Mouse (Mus musculus) heart, embryonic 13.5 days (tissue): ENCODE results near the gene Arl2. TPM values are rescaled to one million over a fixed set of nuclear protein-coding genes. Genes with fewer than 3 reads are reported as not detected.

ENCODE experiments used
- ATAC-seq: fragments of 200-750 bp; cut with Nextera tagmentation; 2 replicates; pipeline ENCODE4 v1.8.0; 2017; ENCODE audit warnings: moderate TSS enrichment; ENCODE audit not compliant: insufficient number of reproducible peaks, low FRiP score, low TSS enrichment; ENCODE audit errors: extremely low read depth
- H3K27ac ChIP-seq: fragments of 300-500 bp; sonication (generic); replicated peaks from 2 replicates; pipeline ENCODE4 v1.5.1; 2015; ENCODE audit warnings: moderate library complexity, mild to moderate bottlenecking, inconsistent platforms
- H3K27me3 ChIP-seq: fragments of 300-500 bp; sonication (generic); replicated peaks from 2 replicates; pipeline ENCODE4 v1.6.1; 2015; ENCODE audit warnings: mild to moderate bottlenecking, inconsistent platforms
- H3K36me3 ChIP-seq: fragments of 300-500 bp; sonication (generic); 2 replicates; pipeline ENCODE4 v1.6.1; 2015; ENCODE audit warnings: mild to moderate bottlenecking, inconsistent platforms
- H3K4me1 ChIP-seq: fragments of 300-500 bp; sonication (generic); 2 replicates; pipeline ENCODE4 v1.6.1; 2015; ENCODE audit warnings: inconsistent platforms
- H3K4me2 ChIP-seq: fragments of 300-500 bp; sonication (generic); 2 replicates; pipeline ENCODE4 v1.6.1; 2015; ENCODE audit warnings: inconsistent platforms, mild to moderate bottlenecking, moderate library complexity
- H3K4me3 ChIP-seq: fragments of 300-500 bp; sonication (generic); 2 replicates; pipeline ENCODE4 v1.5.1; 2015; ENCODE audit warnings: moderate library complexity, mild to moderate bottlenecking, inconsistent platforms
- H3K9ac ChIP-seq: fragments of 300-500 bp; sonication (generic); 2 replicates; pipeline ENCODE4 v1.6.1; 2015; ENCODE audit warnings: inconsistent platforms, mild to moderate bottlenecking, moderate library complexity
- H3K9me3 ChIP-seq: fragments of 300-500 bp; sonication (generic); 2 replicates; pipeline ENCODE4 v1.6.1; 2016; ENCODE audit warnings: inconsistent platforms
- WGBS: fragments of 180-500 bp; shearing (Covaris S2); methylation state at CpG from one replicate; pipeline ENCODE4 v1.1.7; 2015; ENCODE audit warnings: mixed read lengths; 5-methylcytosine and 5-hydroxymethylcytosine counted together
- polyA plus RNA-seq: library from polyadenylated mRNA; unstranded; fragments of >200 nt; fragmentation: Nextera tagmentation; extraction: Ambion mirVana; gene quantifications from 2 replicates; pipeline ENCODE4 v1.2.1, GENCODE M21; 2015

Gene Arl2
- polyA plus RNA-seq, 1 experiment from 2014 or later = 83.0 TPM

DNA sequence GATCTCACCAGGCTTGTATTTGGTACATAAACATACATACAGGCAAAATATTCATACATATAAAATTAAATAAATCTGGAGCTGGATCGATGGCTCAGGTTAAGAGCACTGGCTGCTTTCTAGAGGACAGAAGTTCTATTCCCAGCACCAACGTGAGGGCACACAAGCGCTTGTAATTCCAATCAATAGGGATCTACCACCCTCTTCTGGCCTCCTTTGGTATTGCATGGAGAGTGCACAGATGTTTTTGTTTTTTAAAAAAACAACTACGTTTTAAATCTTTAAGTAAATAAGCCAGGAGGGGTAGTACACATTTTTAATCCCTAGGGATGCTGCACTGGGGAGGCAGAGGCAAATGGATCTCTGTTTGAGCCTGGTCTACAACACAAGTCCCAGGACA lies 15.1 kb downstream of the Arl2 start:
- peaks cover 3% of the 10 kb centered on the region for H3K36me3 ChIP-seq
- H3K4me3 ChIP-seq = no peak overlapping the region
- no peaks in the 10 kb centered on the region; the same call in 1 of the 2 replicates for H3K9me3 ChIP-seq
- ATAC-seq = no peak
- 23% methylated on average over 4 of the region's 4 CpGs for WGBS
- H3K27me3 ChIP-seq = no peaks in the 10 kb centered on the region
- peaks cover 13% of the 10 kb centered on the region; the same call in 1 of the 2 replicates for H3K4me1 ChIP-seq
- H3K9ac ChIP-seq = no peak overlapping the region
- H3K27ac ChIP-seq = no peak overlapping the region
- H3K4me2 ChIP-seq = peak overlapping the region; percentile 73; the same call in 1 of the 2 replicates

GRCm38 (mm10) chr19:6124898-6125297 lies 16.4 kb downstream of the Arl2 start:
- no peak for ATAC-seq
- no peak overlapping the region for H3K4me3 ChIP-seq
- H3K4me2 ChIP-seq = no peak overlapping the region
- no peak overlapping the region for H3K27ac ChIP-seq
- 75% methylated on average over 2 of the region's 2 CpGs for WGBS
- no peak overlapping the region for H3K9ac ChIP-seq
- H3K4me1 ChIP-seq = peaks cover 13% of the 10 kb centered on the region; the same call in 1 of the 2 replicates
- no peaks in the 10 kb centered on the region for H3K27me3 ChIP-seq
- H3K9me3 ChIP-seq = no peaks in the 10 kb centered on the region; the same call in 1 of the 2 replicates
- H3K36me3 ChIP-seq = peaks cover 16% of the 10 kb centered on the region

GRCm38 (mm10) chr19:6123330-6123729 lies 18.0 kb downstream of the Arl2 start:
- no peak overlapping the region for H3K4me2 ChIP-seq
- ATAC-seq = no peak

DNA sequence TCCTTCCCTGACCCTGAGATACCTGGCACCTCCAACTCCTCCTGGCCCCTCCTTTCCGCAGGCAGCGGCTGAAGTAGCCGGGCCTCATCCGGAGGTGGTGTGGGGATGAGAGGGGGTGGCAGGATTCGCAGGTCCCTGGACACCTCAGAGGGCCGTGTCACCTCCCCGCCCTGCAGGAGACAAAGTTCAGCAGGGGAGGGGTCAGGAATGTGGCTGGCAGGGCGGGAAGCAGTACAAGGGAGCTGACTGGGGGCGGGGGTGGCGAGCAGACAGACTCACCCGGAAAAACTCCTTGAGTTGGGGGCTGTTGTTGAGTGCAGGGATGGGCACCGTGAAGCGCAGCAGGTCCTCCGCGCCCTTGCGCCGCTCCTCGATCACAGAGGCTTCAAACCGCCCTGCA lies 19.6 kb downstream of the Arl2 start:
- 22% methylated on average over 19 of the region's 19 CpGs for WGBS
- peak overlapping the region; percentile 30; the same call in 1 of the 2 replicates for H3K4me2 ChIP-seq
- ATAC-seq = no peak

More at GRCm38 (mm10) chr19:6123330-6123729, 18.0 kb downstream of the Arl2 start:
- Histone ChIP-seq H3K4me1 (peaks cover 14% of the 10 kb centered on the region), H3K36me3 (peaks cover 18% of the 10 kb centered on the region), H3K27me3 (no peaks in the 10 kb centered on the region), H3K9me3 (no peaks in the 10 kb centered on the region; the same call in 1 of the 2 replicates), H3K4me3 (no peak overlapping the region), H3K27ac (no peak overlapping the region), H3K9ac (no peak overlapping the region; the same call in 1 of the 2 replicates)
- 83% methylated on average over 8 of the region's 8 CpGs for WGBS

GRCm38 (mm10) chr19:6118677-6119185 lies 22.6 kb downstream of the Arl2 start:
- H3K9ac ChIP-seq = peak overlapping the region; percentile 94
- ATAC-seq = no peak
- 2% methylated on average over 8 of the region's 8 CpGs for WGBS

More for the DNA sequence above, 19.6 kb downstream of the Arl2 start:
- Histone ChIP-seq H3K27ac (no peak overlapping the region), H3K4me3 (no peak overlapping the region), H3K4me1 (peaks cover 14% of the 10 kb centered on the region), H3K9ac (peak overlapping the region; percentile 59), H3K27me3 (no peaks in the 10 kb centered on the region), H3K9me3 (no peaks in the 10 kb centered on the region; the same call in 1 of the 2 replicates), H3K36me3 (peaks cover 20% of the 10 kb centered on the region)

DNA sequence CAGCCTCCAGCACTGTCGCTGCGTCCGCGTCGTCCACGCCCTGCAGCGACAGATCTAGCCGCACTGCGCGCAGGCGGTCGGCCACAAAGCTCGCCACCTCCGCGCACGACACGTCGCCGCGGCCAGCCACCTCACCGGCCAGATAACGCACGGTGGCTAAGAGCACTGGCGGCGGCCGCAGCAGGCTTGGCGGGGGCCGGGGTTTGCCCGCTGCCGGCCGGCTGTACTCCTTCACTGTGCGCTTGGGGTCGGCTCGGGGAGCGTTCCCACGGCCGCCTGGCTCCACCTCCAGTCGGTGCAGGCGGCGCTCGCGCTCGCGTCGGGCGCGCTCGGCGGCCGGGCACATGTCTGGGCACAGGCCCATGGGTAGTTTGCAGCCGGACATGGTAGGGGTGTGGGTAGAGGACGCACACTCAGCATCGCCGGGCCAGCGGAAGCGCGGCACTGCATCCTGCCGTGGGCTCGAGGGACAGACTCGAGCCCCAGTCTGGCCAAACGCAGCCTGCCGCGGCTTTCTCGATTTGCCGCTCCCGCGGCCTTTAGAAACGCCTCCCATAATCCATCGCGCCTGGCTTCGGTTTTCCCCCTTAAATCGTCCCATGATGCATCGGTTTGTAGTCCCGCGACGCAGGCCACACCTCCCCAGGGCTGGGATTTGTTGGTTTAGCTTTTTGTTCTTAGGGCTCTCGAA lies 23.2 kb downstream of the Arl2 start, which contains the start of gene Sac3d1:
TSS of gene Sac3d1 (minus strand) at position 665 of the 691 bp plus-strand sequence.
- Histone ChIP-seq H3K36me3 (peaks cover 50% of the 10 kb centered on the region), H3K27ac (peak within 1 kb of the TSS; percentile 97), H3K9ac (peak within 1 kb of the TSS; percentile 94), H3K27me3 (no peaks in the 10 kb centered on the region), H3K4me1 (peaks cover 22% of the 10 kb centered on the region), H3K4me2 (peak within 1 kb of the TSS; percentile 92), H3K4me3 (peak within 1 kb of the TSS; percentile 90), H3K9me3 (no peaks in the 10 kb centered on the region)
- WGBS = under 1% methylated on average over 77 of the region's 77 CpGs
- ATAC-seq = peak; percentile 65; the same call in 1 of the 2 replicates

More at GRCm38 (mm10) chr19:6118677-6119185, 22.6 kb downstream of the Arl2 start:
- H3K9me3 ChIP-seq = no peaks in the 10 kb centered on the region
- H3K4me2 ChIP-seq = peak overlapping the region; percentile 92
- peaks cover 48% of the 10 kb centered on the region for H3K36me3 ChIP-seq
- peak overlapping the region; percentile 97 for H3K27ac ChIP-seq
- peak overlapping the region; percentile 90 for H3K4me3 ChIP-seq
- peaks cover 22% of the 10 kb centered on the region for H3K4me1 ChIP-seq
- H3K27me3 ChIP-seq = no peaks in the 10 kb centered on the region

DNA sequence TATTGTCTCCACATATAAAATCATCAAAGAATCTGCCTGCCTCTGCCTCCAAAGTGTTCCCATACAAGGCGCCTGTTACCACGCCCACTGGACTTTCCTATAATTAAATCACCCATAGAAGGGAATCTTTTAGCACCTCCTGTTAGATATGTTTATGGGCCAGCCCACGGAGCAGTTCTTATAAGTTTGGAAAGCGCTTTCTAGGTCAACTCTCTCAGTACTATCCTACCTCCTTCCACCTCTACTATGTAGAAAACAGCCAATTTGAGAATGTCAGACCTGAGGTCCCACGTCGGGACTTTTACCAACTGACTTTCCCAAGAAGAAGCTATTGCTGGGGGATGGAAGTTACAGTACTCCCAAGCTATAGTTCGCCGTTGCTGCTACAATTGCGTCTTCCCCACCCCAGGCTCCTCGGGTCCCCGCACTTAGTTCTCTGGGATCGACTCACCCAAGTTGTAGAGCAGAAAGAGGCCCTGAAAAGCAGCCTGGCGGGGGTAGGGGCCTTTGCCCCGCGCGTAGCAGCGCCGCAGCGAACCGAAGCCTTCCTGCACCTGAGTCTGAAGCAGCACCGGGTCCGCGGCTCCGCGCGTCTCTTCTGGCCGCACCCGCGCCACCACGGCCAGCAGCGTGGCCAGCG lies 23.9 kb downstream of the Arl2 start:
- Histone ChIP-seq H3K4me3 (peak overlapping the region; percentile 90), H3K9me3 (no peaks in the 10 kb centered on the region), H3K36me3 (peaks cover 50% of the 10 kb centered on the region), H3K9ac (peak overlapping the region; percentile 94), H3K4me1 (peaks cover 22% of the 10 kb centered on the region), H3K27ac (peak overlapping the region; percentile 97), H3K4me2 (peak overlapping the region; percentile 92), H3K27me3 (no peaks in the 10 kb centered on the region)
- ATAC-seq = no peak; the same call in 1 of the 2 replicates
- 5% methylated on average over 32 of the region's 32 CpGs for WGBS

- 88% methylated on average over 15 of the region's 15 CpGs for WGBS
- Histone ChIP-seq H3K9me3 (no peaks in the 10 kb centered on the region), H3K4me2 (peak overlapping the region; percentile 92), H3K27ac (peak overlapping the region; percentile 17; the same call in 1 of the 2 replicates), H3K4me1 (peaks cover 22% of the 10 kb centered on the region), H3K36me3 (peaks cover 47% of the 10 kb centered on the region), H3K27me3 (no peaks in the 10 kb centered on the region), H3K4me3 (peak overlapping the region; percentile 90), H3K9ac (peak overlapping the region; percentile 94)
- no peak for ATAC-seq
Observed at GRCm38 (mm10) chr19:6116113-6116850, 25.1 kb downstream of the Arl2 start.

GRCm38 (mm10) chr19:6113116-6113515 lies 28.2 kb downstream of the Arl2 start:
- H3K36me3 ChIP-seq = peaks cover 32% of the 10 kb centered on the region
- no peak for ATAC-seq
- H3K27ac ChIP-seq = no peak overlapping the region
- no peaks in the 10 kb centered on the region for H3K27me3 ChIP-seq
- H3K4me3 ChIP-seq = no peak overlapping the region
- H3K9me3 ChIP-seq = no peaks in the 10 kb centered on the region
- peaks cover 16% of the 10 kb centered on the region for H3K4me1 ChIP-seq
- H3K4me2 ChIP-seq = no peak overlapping the region
- no peak overlapping the region for H3K9ac ChIP-seq
- WGBS = 54% methylated on average over 6 of the region's 6 CpGs

GRCm38 (mm10) chr19:6105586-6105985 lies 35.8 kb downstream of the Arl2 start, which contains the start of gene Naaladl1:
TSS of gene Naaladl1 (plus strand) at chr19:6105782.
- Histone ChIP-seq H3K27me3 (no peaks in the 10 kb centered on the region), H3K27ac (no peak within 1 kb of the TSS), H3K4me1 (no peaks in the 10 kb centered on the region), H3K4me2 (no peak within 1 kb of the TSS), H3K4me3 (no peak within 1 kb of the TSS), H3K36me3 (no peaks in the 10 kb centered on the region), H3K9me3 (no peaks in the 10 kb centered on the region), H3K9ac (peak within 1 kb of the TSS; percentile 61)
- ATAC-seq = no peak
- WGBS = 85% methylated on average over 7 of the region's 7 CpGs
